Mouse (Mus musculus): ENCODE measurements around the gene Akap11. TPM values are rescaled to one million over a fixed set of nuclear protein-coding genes. Genes with fewer than 3 reads are reported as not detected.

Akap11 gene
- polyA plus RNA-seq, 1 experiment from 2014 or later = 19.0 TPM

DNA sequence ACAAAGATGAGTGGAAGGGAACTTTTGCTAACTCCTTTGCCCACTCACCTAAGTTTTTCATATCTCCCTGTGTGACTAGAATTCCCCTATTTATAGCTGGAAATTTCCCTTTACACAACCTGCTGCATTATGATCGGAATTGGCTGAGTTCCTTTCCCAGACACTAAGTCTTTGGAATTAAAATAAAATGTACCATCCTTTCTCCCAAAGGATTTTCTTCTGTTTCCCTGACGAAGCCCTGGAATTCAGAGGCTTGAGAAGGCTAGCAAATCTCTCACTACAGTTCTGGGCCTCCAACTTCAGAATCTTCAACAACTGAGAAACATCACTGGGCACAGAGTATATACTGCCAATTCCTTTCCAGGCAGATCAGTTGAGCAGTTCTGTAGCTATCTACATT lies 1.2 kb downstream of the Akap11 start:
- no peaks in the 10 kb centered on the region for H3K9me3 ChIP-seq (ENCODE audit: control insufficient read depth, low read depth, low read length)
- H3K4me3 ChIP-seq (ENCODE audit: low read depth, low read length) = peak overlapping the region; percentile 75
- H3K4me2 ChIP-seq (replicated peaks; ENCODE audit: low read depth, low read length) = peak overlapping the region; percentile 60
- WGBS = 42% methylated on average over 2 of the region's 2 CpGs
- no peaks in the 10 kb centered on the region for H3K27me3 ChIP-seq (ENCODE audit: control insufficient read depth, insufficient read depth, low read length)
- H3K36me3 ChIP-seq (ENCODE audit: control insufficient read depth, insufficient read depth, low read length) = no peaks in the 10 kb centered on the region
- H3K9ac ChIP-seq (replicated peaks; ENCODE audit: low read depth, low read length) = 0 out of 2 replicates have a peak overlapping the region, but pooled peaks have one; percentile 87
- no peak for ATAC-seq (ENCODE audit: insufficient number of reproducible peaks, insufficient read depth, low FRiP score, low read depth)
- 0 out of 2 replicates have a peak, but pooled peaks cover 9% of the 10 kb centered on the region for H3K4me1 ChIP-seq (ENCODE audit: control insufficient read depth, insufficient read depth, low read length)
- no peak overlapping the region for H3K27ac ChIP-seq (ENCODE audit: low read length)

DNA sequence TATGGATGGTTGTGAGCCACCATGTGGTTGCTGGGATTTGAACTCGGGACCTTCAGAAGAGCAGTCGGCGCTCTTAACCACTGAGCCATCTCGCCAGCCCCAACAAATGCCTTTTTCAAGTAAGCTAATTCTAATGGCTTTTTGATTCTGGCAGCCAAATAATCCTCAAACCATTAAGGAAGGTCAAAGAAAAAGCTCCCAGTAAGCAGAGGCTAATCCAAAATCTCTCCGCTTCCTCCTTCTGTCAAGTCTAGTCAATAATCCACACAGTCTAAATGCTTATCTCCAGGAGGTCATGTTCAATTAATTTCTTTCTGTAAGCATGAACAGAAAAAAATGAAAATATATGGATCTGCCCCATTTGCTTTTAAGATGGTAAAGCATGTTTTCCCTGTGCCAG lies 2.0 kb downstream of the Akap11 start:
- Histone ChIP-seq H3K9ac (replicated peaks; ENCODE audit: low read depth, low read length) (no peak overlapping the region), H3K36me3 (ENCODE audit: control insufficient read depth, insufficient read depth, low read length) (no peaks in the 10 kb centered on the region), H3K4me2 (replicated peaks; ENCODE audit: low read depth, low read length) (no peak overlapping the region), H3K27ac (ENCODE audit: low read length) (no peak overlapping the region), H3K9me3 (ENCODE audit: control insufficient read depth, low read depth, low read length) (no peaks in the 10 kb centered on the region), H3K4me3 (ENCODE audit: low read depth, low read length) (no peak overlapping the region), H3K4me1 (ENCODE audit: control insufficient read depth, insufficient read depth, low read length) (peaks cover 12% of the 10 kb centered on the region; the same call in 1 of the 2 replicates), H3K27me3 (ENCODE audit: control insufficient read depth, insufficient read depth, low read length) (no peaks in the 10 kb centered on the region)
- 95% methylated on average over 5 of the region's 5 CpGs for WGBS
- ATAC-seq (ENCODE audit: insufficient number of reproducible peaks, insufficient read depth, low FRiP score, low read depth) = no peak

DNA sequence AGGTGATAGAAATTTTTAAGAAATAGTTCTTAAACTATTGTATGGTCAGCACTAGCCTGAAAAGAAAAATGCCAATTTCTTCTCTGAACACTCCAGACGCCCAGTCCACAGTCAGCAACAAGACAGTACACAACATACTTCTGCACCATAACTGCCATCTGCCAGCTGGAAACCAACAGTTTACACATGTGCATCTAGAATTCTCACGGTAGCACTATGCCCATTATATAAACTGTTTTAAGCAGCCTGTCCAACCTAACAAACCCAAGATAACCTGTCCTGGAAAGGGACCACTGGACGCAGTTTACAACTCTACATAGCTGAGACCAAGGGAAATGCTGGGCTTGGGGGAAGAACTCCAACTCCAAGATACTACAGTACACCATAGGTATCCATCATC lies 2.9 kb downstream of the Akap11 start:
- no peak overlapping the region for H3K9ac ChIP-seq (replicated peaks; ENCODE audit: low read depth, low read length)
- no peak overlapping the region for H3K4me3 ChIP-seq (ENCODE audit: low read depth, low read length)
- H3K36me3 ChIP-seq (ENCODE audit: control insufficient read depth, insufficient read depth, low read length) = no peaks in the 10 kb centered on the region
- WGBS = 72% methylated on average over 3 of the region's 3 CpGs
- H3K27ac ChIP-seq (ENCODE audit: low read length) = no peak overlapping the region
- no peak overlapping the region for H3K4me2 ChIP-seq (replicated peaks; ENCODE audit: low read depth, low read length)
- ATAC-seq (ENCODE audit: insufficient number of reproducible peaks, insufficient read depth, low FRiP score, low read depth) = no peak
- peaks cover 17% of the 10 kb centered on the region for H3K4me1 ChIP-seq (ENCODE audit: control insufficient read depth, insufficient read depth, low read length)
- H3K9me3 ChIP-seq (ENCODE audit: control insufficient read depth, low read depth, low read length) = no peaks in the 10 kb centered on the region
- no peaks in the 10 kb centered on the region for H3K27me3 ChIP-seq (ENCODE audit: control insufficient read depth, insufficient read depth, low read length)

DNA sequence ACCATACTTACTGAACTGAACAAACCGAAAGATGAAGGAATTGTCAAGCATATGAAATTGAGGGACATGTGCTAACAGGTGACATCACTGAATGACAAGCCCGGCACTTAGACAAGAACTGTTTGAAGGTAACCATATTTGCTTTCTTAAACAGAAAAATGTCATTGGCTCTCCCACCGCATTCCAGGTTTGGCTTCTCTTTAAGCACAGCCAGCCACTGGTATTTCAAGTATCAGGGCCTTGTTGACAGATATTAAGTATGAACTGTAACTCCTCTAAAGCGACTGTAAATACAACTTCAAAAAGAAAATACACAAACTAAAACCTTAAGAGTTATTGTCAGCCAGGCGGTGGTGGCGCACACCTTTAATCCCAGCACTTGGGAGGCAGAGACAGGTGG lies 4.3 kb downstream of the Akap11 start:
- H3K4me1 ChIP-seq (ENCODE audit: control insufficient read depth, insufficient read depth, low read length) = peaks cover 18% of the 10 kb centered on the region
- no peak overlapping the region for H3K9ac ChIP-seq (replicated peaks; ENCODE audit: low read depth, low read length)
- H3K27me3 ChIP-seq (ENCODE audit: control insufficient read depth, insufficient read depth, low read length) = no peaks in the 10 kb centered on the region
- no peaks in the 10 kb centered on the region for H3K36me3 ChIP-seq (ENCODE audit: control insufficient read depth, insufficient read depth, low read length)
- H3K27ac ChIP-seq (ENCODE audit: low read length) = no peak overlapping the region
- H3K9me3 ChIP-seq (ENCODE audit: control insufficient read depth, low read depth, low read length) = no peaks in the 10 kb centered on the region
- no peak for ATAC-seq (ENCODE audit: insufficient number of reproducible peaks, insufficient read depth, low FRiP score, low read depth)
- no peak overlapping the region for H3K4me3 ChIP-seq (ENCODE audit: low read depth, low read length)
- WGBS = 62% methylated on average over 6 of the region's 6 CpGs
- H3K4me2 ChIP-seq (replicated peaks; ENCODE audit: low read depth, low read length) = no peak overlapping the region

DNA sequence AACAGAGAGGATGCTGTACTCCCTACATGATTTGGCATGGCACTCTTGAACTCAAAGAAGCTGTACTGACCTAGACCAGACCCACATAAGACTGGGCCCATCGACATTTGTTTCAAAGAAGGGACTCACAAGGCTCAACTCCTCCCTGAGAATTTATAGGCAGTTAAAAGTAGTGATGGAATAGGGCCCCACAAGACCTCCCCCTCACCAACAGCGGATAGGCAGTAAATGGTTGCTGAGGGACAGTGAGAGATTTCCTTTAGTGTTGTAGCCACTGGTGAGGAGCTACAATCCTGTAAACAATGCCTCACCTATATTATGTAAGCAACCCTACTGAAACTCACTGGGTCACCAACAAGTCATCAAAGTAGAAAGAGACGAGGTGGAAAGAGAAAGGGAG lies 6.4 kb downstream of the Akap11 start:
- no peak for ATAC-seq (ENCODE audit: insufficient number of reproducible peaks, insufficient read depth, low FRiP score, low read depth)
- 78% methylated on average over 3 of the region's 3 CpGs for WGBS
- Histone ChIP-seq H3K36me3 (ENCODE audit: control insufficient read depth, insufficient read depth, low read length) (no peaks in the 10 kb centered on the region), H3K9ac (replicated peaks; ENCODE audit: low read depth, low read length) (no peak overlapping the region), H3K4me3 (ENCODE audit: low read depth, low read length) (no peak overlapping the region), H3K9me3 (ENCODE audit: control insufficient read depth, low read depth, low read length) (no peaks in the 10 kb centered on the region), H3K27me3 (ENCODE audit: control insufficient read depth, insufficient read depth, low read length) (no peaks in the 10 kb centered on the region), H3K4me2 (replicated peaks; ENCODE audit: low read depth, low read length) (no peak overlapping the region), H3K27ac (ENCODE audit: low read length) (no peak overlapping the region), H3K4me1 (ENCODE audit: control insufficient read depth, insufficient read depth, low read length) (peaks cover 17% of the 10 kb centered on the region)

DNA sequence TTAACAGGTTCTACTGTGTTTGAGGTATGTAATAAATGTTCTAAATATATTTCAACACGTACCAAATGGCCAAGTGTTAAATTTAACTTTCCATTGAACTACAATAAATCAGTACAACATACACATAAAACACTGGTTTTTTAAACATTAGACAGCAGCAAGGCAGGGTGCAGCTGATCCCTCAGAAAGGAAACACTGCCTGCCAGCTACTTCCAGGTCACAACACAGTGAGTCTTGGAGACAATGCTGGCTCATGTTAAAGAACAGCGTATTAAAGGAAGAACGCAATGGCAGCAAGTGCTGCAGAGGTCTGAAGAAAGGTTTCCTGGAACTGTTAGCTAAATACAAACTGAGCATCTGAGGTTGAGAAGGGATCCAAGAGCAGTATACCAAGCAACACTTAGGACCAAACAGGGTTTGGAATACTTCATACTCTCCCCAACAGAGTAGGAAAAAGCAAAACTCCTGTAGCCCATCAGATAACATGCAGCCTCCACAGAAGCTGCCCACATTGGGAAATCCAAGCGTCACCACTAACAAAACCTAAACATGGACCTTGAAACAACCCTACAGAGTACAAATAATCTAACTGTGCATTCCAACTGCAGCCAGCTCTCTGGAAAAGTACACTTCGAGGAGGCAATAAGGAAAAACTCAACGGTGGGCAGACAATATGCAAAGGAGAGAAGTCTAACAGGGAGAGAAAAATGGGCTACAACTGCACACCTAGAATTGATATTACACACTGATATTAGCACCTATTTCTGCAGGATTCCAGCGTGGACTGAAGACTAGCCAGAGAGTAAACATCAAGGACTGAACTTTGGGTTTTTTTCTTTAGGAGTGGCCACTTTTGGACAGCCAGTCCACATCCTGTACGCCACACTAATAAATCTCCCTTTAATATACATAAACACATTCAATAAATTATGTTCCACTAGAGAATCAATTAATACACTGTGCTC lies 7.9 kb downstream of the Akap11 start:
- Histone ChIP-seq H3K27ac (ENCODE audit: low read length) (peak overlapping the region; percentile 48; the same call in 1 of the 2 replicates), H3K4me3 (ENCODE audit: low read depth, low read length) (no peak overlapping the region), H3K36me3 (ENCODE audit: control insufficient read depth, insufficient read depth, low read length) (no peaks in the 10 kb centered on the region), H3K9me3 (ENCODE audit: control insufficient read depth, low read depth, low read length) (no peaks in the 10 kb centered on the region), H3K4me2 (replicated peaks; ENCODE audit: low read depth, low read length) (no peak overlapping the region), H3K4me1 (ENCODE audit: control insufficient read depth, insufficient read depth, low read length) (peaks cover 17% of the 10 kb centered on the region), H3K9ac (replicated peaks; ENCODE audit: low read depth, low read length) (no peak overlapping the region), H3K27me3 (ENCODE audit: control insufficient read depth, insufficient read depth, low read length) (no peaks in the 10 kb centered on the region)
- WGBS = 50% methylated on average over 8 of the region's 8 CpGs
- ATAC-seq (ENCODE audit: insufficient number of reproducible peaks, insufficient read depth, low FRiP score, low read depth) = no peak

DNA sequence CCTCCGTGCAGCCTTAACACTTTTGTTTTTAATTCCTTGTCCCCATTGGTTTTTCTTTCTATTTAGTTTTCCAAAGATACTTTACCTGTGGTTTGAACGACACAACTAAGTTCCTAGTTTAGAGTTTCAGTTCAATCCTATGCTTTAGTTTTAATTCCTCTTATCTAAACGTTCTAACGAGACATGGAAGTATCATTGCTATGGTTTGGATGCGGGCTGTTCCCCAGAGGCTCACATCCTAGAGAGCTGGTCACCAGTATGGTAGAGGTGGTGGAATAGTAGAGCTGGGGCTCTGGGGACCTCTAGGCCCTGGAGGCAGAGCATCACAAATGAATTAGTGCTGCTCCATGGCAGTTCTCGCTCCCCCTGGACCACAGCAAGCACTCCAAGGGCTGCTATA lies 9.7 kb downstream of the Akap11 start:
- Histone ChIP-seq H3K9ac (replicated peaks; ENCODE audit: low read depth, low read length) (no peak overlapping the region), H3K36me3 (ENCODE audit: control insufficient read depth, insufficient read depth, low read length) (no peaks in the 10 kb centered on the region), H3K4me1 (ENCODE audit: control insufficient read depth, insufficient read depth, low read length) (peaks cover 14% of the 10 kb centered on the region), H3K27me3 (ENCODE audit: control insufficient read depth, insufficient read depth, low read length) (no peaks in the 10 kb centered on the region), H3K9me3 (ENCODE audit: control insufficient read depth, low read depth, low read length) (no peaks in the 10 kb centered on the region), H3K27ac (ENCODE audit: low read length) (no peak overlapping the region), H3K4me3 (ENCODE audit: low read depth, low read length) (no peak overlapping the region), H3K4me2 (replicated peaks; ENCODE audit: low read depth, low read length) (no peak overlapping the region)
- 74% methylated on average over 6 of the region's 6 CpGs for WGBS
- no peak for ATAC-seq (ENCODE audit: insufficient number of reproducible peaks, insufficient read depth, low FRiP score, low read depth)

DNA sequence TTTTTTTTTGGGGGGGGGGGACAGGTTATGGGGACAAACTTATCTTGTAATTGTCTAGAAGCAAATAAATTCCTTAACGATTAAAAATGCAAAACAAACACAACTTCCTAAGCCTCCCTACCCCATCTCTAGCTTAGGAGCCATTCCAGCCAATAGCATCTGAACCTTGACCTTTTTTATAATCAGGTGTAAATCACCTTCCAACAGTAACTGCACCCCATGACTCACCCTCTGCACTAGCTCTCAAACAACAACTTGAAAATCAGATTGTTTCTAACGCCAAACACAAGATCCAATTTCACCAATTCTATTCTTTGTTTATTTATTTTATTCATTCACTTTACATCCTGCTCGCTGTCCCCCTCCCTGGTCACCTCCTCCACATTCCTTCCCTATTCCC lies 10.1 kb downstream of the Akap11 start:
- Histone ChIP-seq H3K9me3 (ENCODE audit: control insufficient read depth, low read depth, low read length) (no peaks in the 10 kb centered on the region), H3K4me3 (ENCODE audit: low read depth, low read length) (no peak overlapping the region), H3K9ac (replicated peaks; ENCODE audit: low read depth, low read length) (no peak overlapping the region), H3K27me3 (ENCODE audit: control insufficient read depth, insufficient read depth, low read length) (no peaks in the 10 kb centered on the region), H3K27ac (ENCODE audit: low read length) (no peak overlapping the region), H3K4me1 (ENCODE audit: control insufficient read depth, insufficient read depth, low read length) (peaks cover 14% of the 10 kb centered on the region), H3K36me3 (ENCODE audit: control insufficient read depth, insufficient read depth, low read length) (peaks cover 3% of the 10 kb centered on the region), H3K4me2 (replicated peaks; ENCODE audit: low read depth, low read length) (no peak overlapping the region)
- WGBS = 35% methylated on average over 3 of the region's 3 CpGs
- no peak for ATAC-seq (ENCODE audit: insufficient number of reproducible peaks, insufficient read depth, low FRiP score, low read depth)
